Mouse (Mus musculus): ENCODE data around the gene Olfr1348. TPM values are rescaled to one million over a fixed set of nuclear protein-coding genes. Genes with fewer than 3 reads are reported as not detected.
"Not testable (repeated sequence)": the region's sequence is repeated elsewhere in the genome, so short reads cannot be mapped to it uniquely, and the experiment has no call there.

The Olfr1348 gene
- polyA plus RNA-seq (2014; fragmentation: Nextera tagmentation; extraction: Ambion mirVana): not detected in 2 replicates

DNA sequence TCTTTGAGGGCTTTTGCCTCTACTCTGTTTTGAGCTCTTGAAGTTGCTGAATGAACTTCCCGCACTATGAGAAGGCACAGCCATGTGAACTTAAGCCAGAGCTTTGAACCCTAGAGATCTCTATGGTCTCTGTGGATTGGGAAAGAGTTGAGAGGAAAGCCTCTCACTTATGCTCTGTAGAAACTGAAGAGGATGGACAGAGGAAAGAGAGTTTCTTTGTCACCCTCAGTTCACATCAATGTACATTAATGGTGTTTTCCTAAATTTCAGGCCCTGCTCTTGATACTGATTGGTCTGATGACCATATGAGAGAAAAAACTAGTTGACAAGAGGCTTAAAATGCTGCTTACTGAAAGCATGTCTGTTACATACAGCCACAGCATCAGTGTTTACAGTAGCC is at the start of gene Olfr1348:
Olfr1348 (minus strand) TSS at position 101 of the 400 bp plus-strand sequence.
- no peak within 1 kb of the TSS for H3K4me3 ChIP-seq (ENCODE audit: control insufficient read depth in 1 of 2, insufficient read depth in 1 of 2, low read depth in 1 of 2, low read length in 2 of 2)
- H3K4me1 ChIP-seq (ENCODE audit: control insufficient read depth in 2 of 2, insufficient read depth in 2 of 2, low read length in 2 of 2): no peaks in the 10 kb centered on the region
- peaks cover 10% of the 10 kb centered on the region for H3K9me3 ChIP-seq (ENCODE audit: control insufficient read depth, low read length)
- H3K4me2 ChIP-seq (ENCODE audit: low read length): no peak within 1 kb of the TSS
- H3K9ac ChIP-seq (ENCODE audit: low read length): no peak within 1 kb of the TSS
- ATAC-seq (ENCODE audit: insufficient number of reproducible peaks, insufficient read depth, low FRiP score, low read depth): no peak
- H3K27ac ChIP-seq (replicated peaks in 1 of 2; ENCODE audit: control insufficient read depth in 1 of 2, insufficient read depth in 1 of 2, low read depth in 2 of 2, low read length in 2 of 2): no peak within 1 kb of the TSS
- H3K36me3 ChIP-seq (ENCODE audit: control insufficient read depth, insufficient read depth, low read length): no peaks in the 10 kb centered on the region
- 67% methylated on average over 1 of the region's 1 CpGs for WGBS
- no peaks in the 10 kb centered on the region for H3K27me3 ChIP-seq (ENCODE audit: control insufficient read depth, insufficient read depth, low read length)

DNA sequence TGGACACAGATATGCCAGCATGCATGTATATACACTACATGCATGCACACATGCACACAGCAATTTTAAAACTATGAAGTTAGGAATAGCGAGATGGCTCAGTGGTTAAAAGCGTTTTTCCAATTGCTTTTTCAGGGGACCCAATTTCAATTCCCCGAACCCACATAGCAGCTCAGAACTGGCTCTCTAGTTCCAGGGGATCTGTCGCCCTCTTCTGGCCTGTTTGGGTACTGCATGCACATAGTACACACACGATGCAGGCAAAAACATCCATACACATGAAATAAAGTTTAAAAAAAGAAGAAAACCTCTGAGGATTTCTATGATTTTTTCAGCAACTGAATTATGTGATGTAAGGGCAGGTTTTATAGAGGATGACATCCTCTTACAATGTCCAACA is 17.6 kb upstream of the Olfr1348 start:
- no peaks in the 10 kb centered on the region for H3K4me1 ChIP-seq (ENCODE audit: control insufficient read depth in 2 of 2, insufficient read depth in 2 of 2, low read length in 2 of 2)
- H3K27me3 ChIP-seq (ENCODE audit: control insufficient read depth, insufficient read depth, low read length): no peaks in the 10 kb centered on the region
- WGBS: 65% methylated on average over 5 of the region's 5 CpGs
- no peak for ATAC-seq (ENCODE audit: insufficient number of reproducible peaks, insufficient read depth, low FRiP score, low read depth)
- no peak overlapping the region for H3K27ac ChIP-seq (replicated peaks in 1 of 2; ENCODE audit: control insufficient read depth in 1 of 2, insufficient read depth in 1 of 2, low read depth in 2 of 2, low read length in 2 of 2)
- no peak overlapping the region for H3K4me2 ChIP-seq (ENCODE audit: low read length)
- no peak overlapping the region for H3K9ac ChIP-seq (ENCODE audit: low read length)
- H3K9me3 ChIP-seq (ENCODE audit: control insufficient read depth, low read length): peaks cover 20% of the 10 kb centered on the region; the same call in 1 of the 2 replicates
- H3K36me3 ChIP-seq (ENCODE audit: control insufficient read depth, insufficient read depth, low read length): no peaks in the 10 kb centered on the region
- no peak overlapping the region for H3K4me3 ChIP-seq (ENCODE audit: control insufficient read depth in 1 of 2, insufficient read depth in 1 of 2, low read depth in 1 of 2, low read length in 2 of 2)

DNA sequence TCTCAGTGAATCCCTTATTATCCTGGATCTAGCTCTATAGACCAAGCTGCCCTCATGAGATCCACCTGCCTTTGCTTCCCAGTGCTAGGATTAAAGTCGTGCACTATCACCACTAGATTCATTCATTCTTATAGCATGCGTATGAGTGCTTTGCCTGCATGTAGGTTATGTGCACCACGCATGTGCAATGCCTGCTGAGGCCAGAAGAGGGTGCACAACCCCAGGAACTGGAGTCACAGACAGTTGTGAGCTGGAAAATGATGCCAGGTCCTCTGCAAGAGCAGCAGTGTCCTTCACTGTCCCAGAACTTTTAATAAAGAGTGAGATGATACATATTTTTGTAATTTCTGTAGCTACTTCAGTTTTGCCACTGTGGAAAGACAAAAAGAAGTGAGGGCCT is 16.5 kb upstream of the Olfr1348 start:
- H3K4me1 ChIP-seq (ENCODE audit: control insufficient read depth in 2 of 2, insufficient read depth in 2 of 2, low read length in 2 of 2): no peaks in the 10 kb centered on the region
- H3K9ac ChIP-seq (ENCODE audit: low read length): no peak overlapping the region
- H3K4me3 ChIP-seq (ENCODE audit: control insufficient read depth in 1 of 2, insufficient read depth in 1 of 2, low read depth in 1 of 2, low read length in 2 of 2): no peak overlapping the region
- no peak overlapping the region for H3K27ac ChIP-seq (replicated peaks in 1 of 2; ENCODE audit: control insufficient read depth in 1 of 2, insufficient read depth in 1 of 2, low read depth in 2 of 2, low read length in 2 of 2)
- no peaks in the 10 kb centered on the region for H3K27me3 ChIP-seq (ENCODE audit: control insufficient read depth, insufficient read depth, low read length)
- H3K36me3 ChIP-seq (ENCODE audit: control insufficient read depth, insufficient read depth, low read length): no peaks in the 10 kb centered on the region
- no peak for ATAC-seq (ENCODE audit: insufficient number of reproducible peaks, insufficient read depth, low FRiP score, low read depth)
- H3K4me2 ChIP-seq (ENCODE audit: low read length): no peak overlapping the region
- WGBS: 56% methylated on average over 3 of the region's 3 CpGs
- peaks cover 22% of the 10 kb centered on the region; the same call in 1 of the 2 replicates for H3K9me3 ChIP-seq (ENCODE audit: control insufficient read depth, low read length)

DNA sequence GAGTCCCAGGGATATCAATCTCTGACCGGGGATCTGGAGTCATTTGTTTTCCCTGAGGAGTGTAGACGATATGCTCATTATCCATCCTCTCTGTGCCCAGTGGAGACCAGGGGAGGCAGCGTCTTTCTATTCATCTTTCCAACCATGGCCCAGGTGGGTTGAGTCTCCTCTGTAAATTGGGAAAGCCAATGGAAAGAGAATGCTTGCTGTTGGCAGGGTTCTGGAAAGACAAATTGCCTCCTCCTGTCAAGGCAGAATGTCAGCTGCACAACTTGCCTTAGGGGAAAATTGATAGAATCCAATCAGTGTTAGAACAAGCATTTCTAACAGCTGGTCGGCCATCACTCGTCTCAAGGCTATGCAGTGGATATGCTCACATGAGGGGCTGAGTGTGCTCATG is 14.3 kb upstream of the Olfr1348 start, which contains the start of gene Olfr1349:
Olfr1349 (minus strand) TSS at position 101 of the 400 bp plus-strand sequence.
- Histone ChIP-seq H3K4me1 (ENCODE audit: control insufficient read depth in 2 of 2, insufficient read depth in 2 of 2, low read length in 2 of 2) (no peaks in the 10 kb centered on the region), H3K4me2 (ENCODE audit: low read length) (no peak within 1 kb of the TSS), H3K9me3 (ENCODE audit: control insufficient read depth, low read length) (peaks cover 30% of the 10 kb centered on the region; the same call in 1 of the 2 replicates), H3K9ac (ENCODE audit: low read length) (no peak within 1 kb of the TSS), H3K27me3 (ENCODE audit: control insufficient read depth, insufficient read depth, low read length) (no peaks in the 10 kb centered on the region), H3K36me3 (ENCODE audit: control insufficient read depth, insufficient read depth, low read length) (no peaks in the 10 kb centered on the region), H3K4me3 (ENCODE audit: control insufficient read depth in 1 of 2, insufficient read depth in 1 of 2, low read depth in 1 of 2, low read length in 2 of 2) (no peak within 1 kb of the TSS), H3K27ac (replicated peaks in 1 of 2; ENCODE audit: control insufficient read depth in 1 of 2, insufficient read depth in 1 of 2, low read depth in 2 of 2, low read length in 2 of 2) (no peak within 1 kb of the TSS)
- ATAC-seq (ENCODE audit: insufficient number of reproducible peaks, insufficient read depth, low FRiP score, low read depth): no peak
- WGBS: 69% methylated on average over 5 of the region's 5 CpGs

DNA sequence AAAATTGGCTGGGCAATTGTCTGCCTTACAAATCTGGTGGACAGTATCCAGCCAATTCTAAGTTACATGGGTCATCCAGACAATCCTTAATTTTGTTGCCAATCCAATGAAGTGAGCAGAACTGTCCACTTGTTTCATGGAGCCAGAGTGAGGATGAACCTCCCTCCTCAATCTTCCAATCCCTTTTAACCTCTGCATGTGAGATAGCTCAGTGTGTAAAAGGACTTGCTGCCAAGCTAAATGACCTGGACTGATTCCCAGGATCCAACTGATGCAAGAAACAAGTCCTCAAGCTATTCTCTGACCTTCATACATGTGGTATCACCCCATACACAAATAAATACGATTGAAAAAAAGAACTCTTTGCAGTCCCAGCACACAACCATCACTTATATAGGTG is 13.1 kb upstream of the Olfr1348 start:
- WGBS: 24% methylated on average over 1 of the region's 1 CpGs
- H3K4me1 ChIP-seq (ENCODE audit: control insufficient read depth in 2 of 2, insufficient read depth in 2 of 2, low read length in 2 of 2): no peaks in the 10 kb centered on the region
- H3K9ac ChIP-seq (ENCODE audit: low read length): no peak overlapping the region
- H3K4me2 ChIP-seq (ENCODE audit: low read length): no peak overlapping the region
- H3K27me3 ChIP-seq (ENCODE audit: control insufficient read depth, insufficient read depth, low read length): no peaks in the 10 kb centered on the region
- H3K36me3 ChIP-seq (ENCODE audit: control insufficient read depth, insufficient read depth, low read length): no peaks in the 10 kb centered on the region
- peaks cover 27% of the 10 kb centered on the region; the same call in 1 of the 2 replicates for H3K9me3 ChIP-seq (ENCODE audit: control insufficient read depth, low read length)
- no peak overlapping the region for H3K4me3 ChIP-seq (ENCODE audit: control insufficient read depth in 1 of 2, insufficient read depth in 1 of 2, low read depth in 1 of 2, low read length in 2 of 2)
- no peak for ATAC-seq (ENCODE audit: insufficient number of reproducible peaks, insufficient read depth, low FRiP score, low read depth)
- no peak overlapping the region for H3K27ac ChIP-seq (replicated peaks in 1 of 2; ENCODE audit: control insufficient read depth in 1 of 2, insufficient read depth in 1 of 2, low read depth in 2 of 2, low read length in 2 of 2)

DNA sequence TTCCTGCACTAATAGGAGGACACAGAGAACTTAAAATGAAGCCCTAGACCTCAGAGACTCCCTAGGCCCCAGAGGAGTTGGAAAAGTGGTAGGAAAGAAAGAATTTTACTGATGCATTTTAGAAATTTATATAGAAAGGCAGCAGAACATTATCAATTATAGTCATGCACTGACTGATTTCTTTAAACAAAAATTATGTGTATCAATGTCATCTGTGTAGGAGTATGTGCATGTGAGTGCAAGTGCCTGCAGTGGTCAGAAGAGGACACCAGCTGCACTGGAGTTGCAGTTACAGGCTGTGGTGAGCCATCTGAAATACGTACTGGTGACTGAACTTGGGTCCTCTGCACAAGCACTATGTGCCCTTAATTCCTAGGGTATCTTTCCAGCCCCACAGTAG is 8.9 kb downstream of the Olfr1348 start, which contains the start of gene Olfr1347:
Olfr1347 (minus strand) TSS at position 101 of the 400 bp plus-strand sequence.
- 53% methylated on average over 1 of the region's 1 CpGs for WGBS
- Histone ChIP-seq H3K9me3 (ENCODE audit: control insufficient read depth, low read length) (peaks cover 9% of the 10 kb centered on the region; the same call in 1 of the 2 replicates), H3K4me3 (ENCODE audit: control insufficient read depth in 1 of 2, insufficient read depth in 1 of 2, low read depth in 1 of 2, low read length in 2 of 2) (no peak within 1 kb of the TSS), H3K4me1 (ENCODE audit: control insufficient read depth in 2 of 2, insufficient read depth in 2 of 2, low read length in 2 of 2) (no peaks in the 10 kb centered on the region), H3K4me2 (ENCODE audit: low read length) (no peak within 1 kb of the TSS), H3K27ac (replicated peaks in 1 of 2; ENCODE audit: control insufficient read depth in 1 of 2, insufficient read depth in 1 of 2, low read depth in 2 of 2, low read length in 2 of 2) (no peak within 1 kb of the TSS), H3K27me3 (ENCODE audit: control insufficient read depth, insufficient read depth, low read length) (no peaks in the 10 kb centered on the region), H3K9ac (ENCODE audit: low read length) (no peak within 1 kb of the TSS), H3K36me3 (ENCODE audit: control insufficient read depth, insufficient read depth, low read length) (no peaks in the 10 kb centered on the region)
- no peak for ATAC-seq (ENCODE audit: insufficient number of reproducible peaks, insufficient read depth, low FRiP score, low read depth)

DNA sequence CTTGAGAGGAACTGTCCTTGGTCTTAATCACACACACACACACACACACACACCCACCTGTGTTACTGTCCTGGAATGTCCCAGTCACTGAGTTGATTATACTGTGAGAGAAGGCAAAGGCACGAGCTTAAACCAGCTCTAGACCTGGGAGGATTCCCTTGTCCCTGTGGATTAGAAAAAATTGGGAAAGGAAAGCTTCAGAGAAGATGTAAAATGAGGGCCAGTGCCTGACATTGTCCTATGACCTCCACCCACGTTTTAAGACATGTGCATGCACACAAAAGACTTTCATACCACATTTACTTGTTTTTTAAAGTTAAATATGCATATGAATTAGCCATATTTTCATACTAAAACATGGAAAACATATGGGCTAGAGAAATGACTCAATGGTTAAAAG is 21.7 kb downstream of the Olfr1348 start, which contains the start of gene Olfr5:
Olfr5 (minus strand) TSS at position 101 of the 400 bp plus-strand sequence.
- H3K9ac ChIP-seq (ENCODE audit: low read length): no peak within 1 kb of the TSS
- 24% methylated on average over 2 of the region's 2 CpGs for WGBS
- no peak within 1 kb of the TSS for H3K4me2 ChIP-seq (ENCODE audit: low read length)

DNA sequence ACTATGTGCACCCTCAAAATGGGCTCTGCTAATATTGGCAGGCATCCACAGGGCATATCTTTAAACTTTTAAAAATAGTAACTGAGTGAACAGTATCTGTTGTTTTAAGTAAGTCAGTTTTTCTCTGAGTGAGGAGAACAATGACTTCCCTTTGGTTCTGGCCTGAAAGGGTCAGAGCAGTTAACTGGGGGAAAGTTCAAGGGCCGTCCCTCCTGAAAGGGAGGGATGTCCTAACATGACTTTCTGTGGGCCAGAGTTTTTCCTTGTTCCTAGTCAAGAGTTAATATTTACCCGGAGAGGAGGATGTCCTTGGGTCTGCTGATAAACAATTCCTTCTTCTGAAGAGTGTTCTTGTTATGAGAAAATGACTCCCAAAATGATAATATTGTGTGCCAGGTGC is 30.9 kb downstream of the Olfr1348 start:
- H3K27ac ChIP-seq (replicated peaks in 1 of 2; ENCODE audit: control insufficient read depth in 1 of 2, insufficient read depth in 1 of 2, low read depth in 2 of 2, low read length in 2 of 2); ATAC-seq (ENCODE audit: insufficient number of reproducible peaks, insufficient read depth, low FRiP score, low read depth); H3K4me1 ChIP-seq (ENCODE audit: control insufficient read depth in 2 of 2, insufficient read depth in 2 of 2, low read length in 2 of 2); H3K27me3 ChIP-seq (ENCODE audit: control insufficient read depth, insufficient read depth, low read length); H3K9ac ChIP-seq (ENCODE audit: low read length); H3K4me2 ChIP-seq (ENCODE audit: low read length); H3K9me3 ChIP-seq (ENCODE audit: control insufficient read depth, low read length); H3K4me3 ChIP-seq (ENCODE audit: control insufficient read depth in 1 of 2, insufficient read depth in 1 of 2, low read depth in 1 of 2, low read length in 2 of 2); H3K36me3 ChIP-seq (ENCODE audit: control insufficient read depth, insufficient read depth, low read length): not testable (repeated sequence)
- WGBS: 63% methylated on average over 2 of the region's 2 CpGs

More for the DNA sequence above, 21.7 kb downstream of the Olfr1348 start, which contains the start of gene Olfr5:
- no peak for ATAC-seq (ENCODE audit: insufficient number of reproducible peaks, insufficient read depth, low FRiP score, low read depth)
- no peak within 1 kb of the TSS for H3K27ac ChIP-seq (replicated peaks in 1 of 2; ENCODE audit: control insufficient read depth in 1 of 2, insufficient read depth in 1 of 2, low read depth in 2 of 2, low read length in 2 of 2)
- H3K36me3 ChIP-seq (ENCODE audit: control insufficient read depth, insufficient read depth, low read length): no peaks in the 10 kb centered on the region
- no peaks in the 10 kb centered on the region for H3K27me3 ChIP-seq (ENCODE audit: control insufficient read depth, insufficient read depth, low read length)
- H3K4me1 ChIP-seq (ENCODE audit: control insufficient read depth in 2 of 2, insufficient read depth in 2 of 2, low read length in 2 of 2): no peaks in the 10 kb centered on the region
- peaks cover 8% of the 10 kb centered on the region; the same call in 1 of the 2 replicates for H3K9me3 ChIP-seq (ENCODE audit: control insufficient read depth, low read length)
- H3K4me3 ChIP-seq (ENCODE audit: control insufficient read depth in 1 of 2, insufficient read depth in 1 of 2, low read depth in 1 of 2, low read length in 2 of 2): no peak within 1 kb of the TSS

All from heart, embryonic 14.5 days (tissue).